Mouse (Mus musculus): ENCODE measurements around the gene Vamp4. TPM values are rescaled to one million over a fixed set of nuclear protein-coding genes. Genes with fewer than 3 reads are reported as not detected.

Gene Vamp4
- 27.1 and 31.9 TPM in 2 replicates for total RNA-seq (2014; fragmentation: Nextera tagmentation)
- total RNA-seq (2017) = 26.7 and 27.2 TPM in 2 replicates

- ATAC-seq (replicated peaks; ENCODE audit: poor library complexity, severe bottlenecking) = peak; percentile 81
Observed at GRCm38 (mm10) chr1:162570260-162570748, at the start of gene Vamp4. Gene Vamp4 (plus strand): TSS chr1:162570515.

DNA sequence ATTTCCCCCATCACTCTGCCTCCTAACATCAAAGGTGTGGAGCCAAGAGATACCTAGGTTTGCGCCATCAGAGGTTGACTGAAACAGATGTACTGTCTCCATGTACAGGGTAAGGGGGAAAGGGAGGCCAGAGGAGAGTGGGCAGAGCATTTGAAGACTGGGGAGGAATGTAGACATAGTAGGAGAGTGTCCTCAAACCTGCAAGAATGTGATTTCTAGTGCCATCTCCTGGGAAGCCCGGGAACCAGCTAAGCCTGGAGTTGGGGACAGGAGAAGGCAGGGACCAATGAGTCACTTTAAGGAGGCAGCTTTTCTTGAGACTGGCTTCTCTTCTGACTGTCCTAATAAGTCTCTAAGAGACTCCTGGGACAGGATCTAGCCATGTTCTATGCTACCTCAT lies 40.7 kb upstream of the Vamp4 start:
- ATAC-seq (replicated peaks; ENCODE audit: poor library complexity, severe bottlenecking) = no peak

DNA sequence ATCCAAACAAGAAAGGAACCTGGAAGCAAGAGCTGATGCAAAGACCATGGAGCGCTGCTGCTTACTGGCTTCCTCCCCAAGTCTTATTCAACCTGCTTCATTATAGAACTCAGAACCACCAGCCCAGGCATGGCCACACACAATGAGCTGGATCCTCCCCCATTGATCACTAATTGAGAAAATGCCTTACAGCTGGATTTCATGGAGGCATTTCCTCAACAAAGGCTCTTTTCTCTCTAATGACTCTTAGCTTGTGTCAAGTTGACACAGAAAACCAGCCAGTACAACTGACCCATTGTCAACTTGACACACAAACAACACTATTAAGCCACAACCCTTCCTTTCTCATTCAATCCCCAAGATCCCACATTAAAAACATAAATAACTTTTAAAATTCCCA lies 39.6 kb upstream of the Vamp4 start:
- ATAC-seq (replicated peaks; ENCODE audit: poor library complexity, severe bottlenecking) = no peak

- no peak for ATAC-seq (replicated peaks; ENCODE audit: poor library complexity, severe bottlenecking)
Observed at GRCm38 (mm10) chr1:162531584-162531983, 38.7 kb upstream of the Vamp4 start.

GRCm38 (mm10) chr1:162532330-162532729 lies 38.0 kb upstream of the Vamp4 start:
- no peak for ATAC-seq (replicated peaks; ENCODE audit: poor library complexity, severe bottlenecking)

DNA sequence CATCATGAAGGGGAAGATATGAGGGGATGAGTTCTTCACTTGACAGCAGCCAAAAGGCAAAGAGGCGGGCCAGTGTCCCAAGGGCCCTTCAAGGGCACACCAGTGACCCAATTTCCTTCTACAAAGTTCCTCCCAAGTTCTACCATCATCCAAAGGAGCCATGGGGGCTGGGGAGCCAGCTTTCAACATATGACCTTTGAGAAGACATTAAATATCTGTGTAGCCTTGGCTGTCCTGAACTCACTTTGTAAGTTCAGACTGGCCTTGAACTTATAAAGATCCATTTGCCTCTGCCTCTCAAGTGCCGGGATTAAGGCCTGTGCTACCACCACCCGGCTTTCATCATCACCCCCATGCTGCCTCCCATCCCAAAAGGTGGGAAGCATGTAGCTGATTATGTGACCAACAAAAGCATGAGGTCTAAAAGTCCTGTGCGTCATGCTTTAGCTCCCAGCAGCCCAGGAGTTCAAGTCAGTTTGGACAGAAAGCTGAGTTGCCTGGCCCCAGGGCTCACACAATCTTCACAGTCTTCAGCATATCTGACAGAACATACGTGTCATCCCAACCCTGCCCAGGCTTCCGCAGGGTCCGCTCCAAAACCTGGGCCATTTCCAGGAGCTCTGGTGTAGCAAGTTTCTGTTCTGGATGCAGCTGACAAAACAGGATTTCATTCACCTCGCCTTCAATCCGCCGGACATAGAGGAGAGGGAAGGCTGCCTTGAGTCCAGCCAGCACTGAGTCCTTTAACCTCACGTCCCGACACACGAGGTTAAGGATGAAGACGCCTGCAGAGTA lies 36.4 kb upstream of the Vamp4 start:
- no peak for ATAC-seq (replicated peaks; ENCODE audit: poor library complexity, severe bottlenecking)

- ATAC-seq (replicated peaks; ENCODE audit: poor library complexity, severe bottlenecking) = no peak
Observed at GRCm38 (mm10) chr1:162543231-162543630, 27.1 kb upstream of the Vamp4 start.

DNA sequence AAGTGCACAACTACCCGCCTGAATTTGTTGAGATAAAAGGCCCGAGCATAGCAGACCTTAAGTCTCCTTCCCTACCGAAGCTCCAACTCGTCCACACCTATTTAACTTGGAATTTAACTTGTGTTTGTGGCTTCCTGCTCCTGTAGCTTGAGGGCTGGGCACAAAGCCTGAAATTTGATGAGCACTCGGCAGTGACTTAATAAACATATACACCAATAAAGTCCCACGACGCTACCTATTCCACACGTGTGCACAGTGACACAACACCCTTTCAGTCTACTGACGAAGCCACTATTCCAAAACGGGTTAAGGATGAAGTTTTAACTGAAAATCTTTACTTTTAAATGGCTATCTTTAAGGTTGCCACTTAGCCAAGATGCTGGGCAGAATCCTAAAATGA lies 22.7 kb upstream of the Vamp4 start:
- no peak for ATAC-seq (replicated peaks; ENCODE audit: poor library complexity, severe bottlenecking)

GRCm38 (mm10) chr1:162548016-162548916 lies 22.0 kb upstream of the Vamp4 start, which contains the start of gene Mettl13:
Gene Mettl13 (minus strand): TSS chr1:162548551.
- peak; percentile 95 for ATAC-seq (replicated peaks; ENCODE audit: poor library complexity, severe bottlenecking)

GRCm38 (mm10) chr1:162548917-162549613 lies 21.2 kb upstream of the Vamp4 start:
- ATAC-seq (replicated peaks; ENCODE audit: poor library complexity, severe bottlenecking) = 0 out of 2 replicates have a peak, but pooled peaks have one; percentile 7

DNA sequence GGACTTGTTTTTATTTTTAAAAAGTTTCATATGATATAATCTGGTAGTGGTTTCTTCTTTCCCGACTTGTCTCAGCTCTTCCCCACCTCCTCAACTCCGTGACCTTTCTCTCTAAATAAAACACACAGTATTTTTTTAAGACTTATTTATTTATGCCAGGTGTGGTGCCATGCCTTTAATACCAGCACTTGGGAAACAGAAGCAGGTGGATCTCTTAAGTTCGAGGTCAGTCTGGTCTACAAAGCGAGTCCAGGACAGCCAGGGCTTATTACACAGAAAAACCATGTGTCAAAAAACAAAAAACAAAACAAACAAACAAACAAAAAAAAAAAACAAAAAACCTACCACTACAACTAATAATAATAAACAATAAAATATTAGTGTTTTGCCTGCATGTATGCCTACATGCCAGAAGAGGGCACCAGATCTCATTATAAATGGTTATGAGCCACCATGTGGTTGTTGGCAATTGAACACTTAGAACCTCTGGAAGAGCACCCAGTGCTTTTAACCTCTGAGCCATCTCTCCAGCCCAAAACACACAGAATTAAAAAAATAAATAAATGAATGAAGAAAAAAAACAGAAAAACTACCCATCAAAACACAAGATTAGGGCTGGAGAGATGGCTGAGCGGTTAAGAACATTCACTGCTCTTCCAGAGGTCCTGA lies 20.6 kb upstream of the Vamp4 start:
- ATAC-seq (replicated peaks; ENCODE audit: poor library complexity, severe bottlenecking) = no peak

GRCm38 (mm10) chr1:162552956-162553355 lies 17.4 kb upstream of the Vamp4 start:
- no peak for ATAC-seq (replicated peaks; ENCODE audit: poor library complexity, severe bottlenecking)

GRCm38 (mm10) chr1:162554193-162554592 lies 16.1 kb upstream of the Vamp4 start:
- ATAC-seq (replicated peaks; ENCODE audit: poor library complexity, severe bottlenecking) = no peak

DNA sequence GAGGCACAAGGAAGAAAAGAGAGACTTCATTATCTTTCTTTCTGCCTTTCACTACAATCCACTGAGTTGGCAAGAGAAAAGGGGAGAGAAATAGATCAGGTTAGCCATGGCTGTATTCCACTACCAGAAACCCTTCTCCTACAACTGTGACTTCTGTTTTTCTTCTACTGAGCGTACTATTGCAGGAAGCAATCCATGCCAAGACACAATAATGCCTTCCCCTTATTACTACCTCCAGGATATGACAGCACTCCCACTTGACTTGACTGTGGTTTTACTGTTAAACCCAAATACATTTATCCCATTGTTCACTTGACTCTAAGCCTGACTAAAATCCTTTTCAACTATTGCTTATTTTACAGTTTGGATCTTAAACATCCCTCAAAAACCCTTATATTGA lies 7.1 kb upstream of the Vamp4 start:
- peak; percentile 62 for ATAC-seq (replicated peaks; ENCODE audit: poor library complexity, severe bottlenecking)

GRCm38 (mm10) chr1:162564992-162565391 lies 5.3 kb upstream of the Vamp4 start:
- peak; percentile 90 for ATAC-seq (replicated peaks; ENCODE audit: poor library complexity, severe bottlenecking)

DNA sequence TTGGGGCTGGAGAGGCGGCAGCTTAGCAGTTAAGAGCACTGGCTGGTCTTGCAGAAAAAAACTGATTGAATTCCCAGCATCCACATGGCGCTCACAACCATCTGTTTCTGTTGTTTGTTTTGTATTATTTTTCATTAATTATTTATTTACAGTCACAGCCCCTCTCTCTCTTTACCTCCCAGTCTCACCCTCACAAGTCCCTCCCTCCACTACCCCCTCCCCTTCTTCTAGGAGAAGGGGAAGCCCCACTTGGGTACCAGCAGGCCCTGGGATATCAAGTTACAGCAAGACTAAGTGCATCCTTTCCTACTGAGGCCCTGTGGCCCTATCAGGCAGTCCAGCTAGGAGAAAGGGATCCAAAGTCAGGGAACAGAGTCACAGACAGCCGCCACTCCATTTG lies 3.0 kb upstream of the Vamp4 start:
- ATAC-seq (replicated peaks; ENCODE audit: poor library complexity, severe bottlenecking) = no peak

DNA sequence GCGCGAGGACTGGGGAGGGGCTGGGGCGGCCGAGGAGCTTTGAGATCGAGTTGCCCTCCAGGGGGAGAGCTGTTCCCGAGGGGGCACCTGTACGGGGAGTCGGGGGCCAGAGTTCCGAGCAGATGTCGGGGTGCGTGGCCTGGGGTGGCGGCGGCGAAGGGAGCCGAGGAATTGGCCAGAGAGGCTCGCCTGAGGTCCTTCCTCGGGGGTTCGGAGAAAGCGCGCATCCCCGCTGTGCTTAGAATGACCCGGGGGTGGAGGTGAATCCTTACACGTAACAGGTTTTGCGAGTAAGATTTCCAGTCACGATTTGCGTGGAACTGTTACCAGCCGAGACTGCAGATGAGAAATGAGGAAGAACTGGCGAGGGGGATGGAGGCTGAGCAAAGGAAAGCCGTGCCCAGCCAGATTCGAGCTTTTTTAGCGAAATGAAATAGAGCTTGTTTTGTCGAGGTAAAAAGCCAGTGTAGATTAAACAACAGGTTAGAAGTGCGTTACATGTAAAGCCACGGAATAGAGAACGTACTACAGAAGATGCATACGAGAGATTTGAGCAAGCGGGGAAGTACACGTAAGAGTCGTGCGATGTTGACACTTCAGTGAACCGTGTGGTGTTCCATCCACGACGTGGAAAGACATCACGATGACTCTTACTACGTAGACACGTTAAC lies 751 bp downstream of the Vamp4 start:
- peak; percentile 58 for ATAC-seq (replicated peaks; ENCODE audit: poor library complexity, severe bottlenecking)

DNA sequence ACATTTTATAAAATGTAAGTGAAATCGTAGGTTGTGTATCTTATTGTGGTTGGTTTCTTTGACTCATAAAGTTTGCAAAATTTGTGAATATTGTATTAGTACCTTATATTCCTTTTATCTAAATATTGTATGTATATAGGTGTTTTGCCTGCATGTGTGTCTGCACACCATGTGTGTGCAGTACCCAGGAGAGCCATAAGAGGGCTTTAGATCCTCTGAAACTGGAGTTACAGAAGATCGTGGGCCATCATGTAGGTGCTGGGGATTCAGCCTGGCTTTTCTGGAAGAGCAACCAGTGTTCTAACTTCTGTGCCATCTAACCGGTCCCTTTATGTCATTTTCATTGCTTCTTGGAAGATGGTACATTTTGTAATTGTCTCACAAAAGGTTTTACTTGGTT lies 4.8 kb downstream of the Vamp4 start:
- no peak for ATAC-seq (replicated peaks; ENCODE audit: poor library complexity, severe bottlenecking)

DNA sequence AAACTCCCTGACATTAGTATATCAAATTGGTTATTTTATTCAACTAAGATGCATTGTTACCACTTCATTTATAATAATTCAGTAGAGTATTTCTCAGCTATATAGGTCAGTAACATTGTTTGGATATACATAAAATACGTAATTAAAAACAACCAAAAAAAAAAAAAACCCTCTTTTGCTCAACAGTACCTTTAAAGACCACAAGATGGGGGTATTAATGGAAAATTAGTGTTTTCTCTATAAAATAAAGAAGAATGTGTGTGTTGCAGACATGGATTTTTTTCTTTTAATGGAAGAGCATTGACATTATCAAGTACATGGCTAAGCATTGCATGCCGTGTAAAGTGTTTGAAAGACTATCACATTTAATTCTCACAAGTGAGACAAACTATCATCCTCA lies 12.6 kb downstream of the Vamp4 start:
- no peak for ATAC-seq (replicated peaks; ENCODE audit: poor library complexity, severe bottlenecking)

Measured in granulocyte monocyte progenitor cell, adult 5-6 weeks (primary cell).